11 mouse cellular contexts compared by ENCODE assay signal in genomic region chr4:146173378-146174226, GRCm38 (mm10). TPM values are rescaled to one million over a fixed set of nuclear protein-coding genes. Genes with fewer than 3 reads are reported as not detected.
A peak's percentile ranks its signal among the peaks of the same experiment; 100 is the strongest.
DNase-seq lines count a peak whose midpoint lies in the region; ATAC-seq and TF ChIP-seq lines count a peak whose summit lies in the region.
"Not testable (repeated sequence)": the region's sequence is repeated elsewhere in the genome, so short reads cannot be mapped to it uniquely, and the experiment has no call there.
"Had no signal": no experiment of that assay in that cellular context is flagged by ENCODE, and none has a peak within 500 bp of the region (broad histone marks: within the 10 kb centered on the region; RNA-seq: fewer than 3 reads in every experiment).

No protein-coding gene starts in this region.

- TF ChIP-seq CTCF in G1E (IDR thresholded peaks at IDR 0.05; ENCODE audit: low read depth, low read length); lung, embryonic 14.5 days (IDR thresholded peaks at IDR 0.05; ENCODE audit: low read depth): not testable (repeated sequence)

- H3K36me3 ChIP-seq in G1E (replicated peaks); hindbrain, embryonic 12.5 days; lung, embryonic 14.5 days (ENCODE audit: insufficient read depth); neural tube, embryonic 13.5 days: not testable (repeated sequence)

- not testable (repeated sequence) for H3K9me3 ChIP-seq in G1E (replicated peaks); lung, embryonic 14.5 days (ENCODE audit: low read depth, low read length)
- H3K9me3 ChIP-seq in hindbrain, embryonic 12.5 days (replicated peaks), result peaks cover 10% of the 10 kb centered on the region
- peaks cover 15% of the 10 kb centered on the region for H3K9me3 ChIP-seq in neural tube, embryonic 13.5 days

- not testable (repeated sequence) for H3K4me3 ChIP-seq in G1E (ENCODE audit: low read depth, low read length); hindbrain, embryonic 12.5 days; lung, embryonic 14.5 days (ENCODE audit: low read depth, low read length); neural tube, embryonic 13.5 days

- H3K9ac ChIP-seq in hindbrain, embryonic 12.5 days; lung, embryonic 14.5 days; neural tube, embryonic 13.5 days: not testable (repeated sequence)

- DNase-seq in G1E (ENCODE audit: low spot score), result not testable (repeated sequence)
- DNase-seq in cerebellum, postnatal 4 days (ENCODE audit: low spot score in 2 of 2), result peak; percentile 5 to 29
- peak; percentile 4 to 18 for DNase-seq in gastrocnemius, postnatal 36 days
- DNase-seq in kidney, postnatal 14 days, result peak; percentile 23
- DNase-seq in lung, embryonic 14.5 days, result peak; percentile 6
- DNase-seq in thymus, postnatal 25 days, result peak; percentile 9

- intact Hi-C loops in gastrocnemius, postnatal 36 days (cut with DNase I), result not testable (repeated sequence)

- WGBS in hindbrain, embryonic 12.5 days, result 62% methylated on average over 4 of the region's 4 CpGs
- 53% methylated on average over 3 of the region's 4 CpGs for WGBS in lung, embryonic 14.5 days
- 63% methylated on average over 4 of the region's 4 CpGs for WGBS in neural tube, embryonic 13.5 days

- H3K27me3 ChIP-seq in G1E (ENCODE audit: insufficient read depth, low read length); hindbrain, embryonic 12.5 days; lung, embryonic 14.5 days (ENCODE audit: insufficient read depth, low read length); neural tube, embryonic 13.5 days: not testable (repeated sequence)

- ATAC-seq in G1E (ENCODE audit: extremely low read depth, insufficient number of reproducible peaks, low FRiP score, poor library complexity, severe bottlenecking), result peak; percentile 40
- peak; percentile 87 for ATAC-seq in hindbrain, embryonic 12.5 days (ENCODE audit: low FRiP score)
- peak; percentile 47; the same call in 1 of the 2 replicates for ATAC-seq in lung, embryonic 14.5 days (ENCODE audit: insufficient read depth)
- ATAC-seq in neural tube, embryonic 13.5 days (ENCODE audit: low read depth), result peak; percentile 43; the same call in 1 of the 2 replicates

- H3K4me1 ChIP-seq in G1E (ENCODE audit: insufficient read depth, low read depth, low read length); hindbrain, embryonic 12.5 days; lung, embryonic 14.5 days (ENCODE audit: insufficient read depth); neural tube, embryonic 13.5 days (replicated peaks): not testable (repeated sequence)

- not testable (repeated sequence) for H3K27ac ChIP-seq in hindbrain, embryonic 12.5 days; lung, embryonic 14.5 days (ENCODE audit: low read depth); neural tube, embryonic 13.5 days (replicated peaks)

- H3K4me2 ChIP-seq in hindbrain, embryonic 12.5 days (replicated peaks); lung, embryonic 14.5 days; neural tube, embryonic 13.5 days: not testable (repeated sequence)

RNA-seq across cellular contexts. Expression of gene Zfp600, which starts 17.0 kb away (rescaled TPM):
- 0.19 and 0.38 TPM in 2 replicates for total RNA-seq in G1E (2014; fragmentation: Nextera tagmentation)
- 0.06 and 0.98 TPM in 2 replicates for total RNA-seq in G1E (2017)
- polyA plus RNA-seq in G1E (2012), result not detected in 2 replicates
- not detected for total RNA-seq in gastrocnemius, postnatal 36 days (2021)
- polyA plus RNA-seq in hindbrain, embryonic 12.5 days (2016; fragmentation: Nextera tagmentation; extraction: Ambion mirVana), result 0.06 TPM in 1 of 2 replicates, not detected in the other
- polyA plus RNA-seq in lung, embryonic 14.5 days (2014; fragmentation: Nextera tagmentation; extraction: Ambion mirVana), result not detected in 2 replicates
- not detected in 2 replicates for polyA plus RNA-seq in neural tube, embryonic 13.5 days (2015; fragmentation: Nextera tagmentation; extraction: Ambion mirVana)
- total RNA-seq: gastrocnemius, postnatal 14 days; layer of hippocampus, postnatal 10 days had no signal
- polyA plus RNA-seq: CD4-positive, CD25-positive, alpha-beta regulatory T cell, adult 4 months had no signal
